Mouse (Mus musculus) intestine, postnatal 0 days (tissue): ENCODE measurements around the gene Crabp1. TPM values are rescaled to one million over a fixed set of nuclear protein-coding genes. Genes with fewer than 3 reads are reported as not detected.

Source experiments
- ATAC-seq: fragments of 200-750 bp; cut with Nextera tagmentation; 2 replicates; pipeline ENCODE4 v1.8.0; 2017; ENCODE audit warnings: mild to moderate bottlenecking, moderate TSS enrichment, moderate library complexity
- H3K27ac ChIP-seq: fragments of 300-500 bp; sonication (generic); 2 replicates; pipeline ENCODE4 v1.5.1; 2014; ENCODE audit warnings: mild to moderate bottlenecking, low read depth, low read length, moderate library complexity
- H3K27me3 ChIP-seq: fragments of 300-500 bp; sonication (generic); replicated peaks from 2 replicates; pipeline ENCODE4 v1.6.1; 2014; ENCODE audit warnings: low read length, mixed read lengths; ENCODE audit not compliant: control insufficient read depth, insufficient read depth
- H3K36me3 ChIP-seq: fragments of 300-500 bp; sonication (generic); 2 replicates; pipeline ENCODE4 v1.6.1; 2014; ENCODE audit warnings: mild to moderate bottlenecking, moderate library complexity; ENCODE audit not compliant: control insufficient read depth, insufficient read depth
- H3K4me1 ChIP-seq: fragments of 300-500 bp; sonication (generic); replicated peaks from 2 replicates; pipeline ENCODE4 v1.6.1; 2014; ENCODE audit warnings: antibody characterized with exemption, low read length, mixed read lengths; ENCODE audit not compliant: control insufficient read depth, insufficient read depth
- H3K4me2 ChIP-seq: fragments of 300-500 bp; sonication (generic); replicated peaks from 2 replicates; pipeline ENCODE4 v1.6.1; 2014; ENCODE audit warnings: low read depth, mild to moderate bottlenecking, moderate library complexity
- H3K4me3 ChIP-seq: fragments of 300-500 bp; sonication (generic); 2 replicates; pipeline ENCODE4 v1.5.1; 2014; ENCODE audit warnings: low read depth, low read length
- H3K9ac ChIP-seq: fragments of 300-500 bp; sonication (generic); 2 replicates; pipeline ENCODE4 v1.6.1; 2014; ENCODE audit warnings: mild to moderate bottlenecking, low read depth, low read length
- H3K9me3 ChIP-seq: fragments of 300-500 bp; sonication (generic); 2 replicates; pipeline ENCODE4 v1.6.1; 2016; ENCODE audit warnings: mixed run types; ENCODE audit not compliant: control insufficient read depth
- CTCF ChIP-seq: sonication (generic); IDR thresholded peaks from 2 replicates; pipeline ENCODE4 v1.5.1; 2016; ENCODE audit warnings: low read depth, mild to moderate bottlenecking, control low read depth, antibody characterized with exemption, moderate library complexity
- WGBS: fragments of 180-500 bp; shearing (Covaris S2); extraction: QIAGEN DNeasy Blood & Tissue Kit; methylation state at CpG from one replicate; pipeline ENCODE4 v1.1.7; 2014; 5-methylcytosine and 5-hydroxymethylcytosine counted together
- polyA plus RNA-seq: library from polyadenylated mRNA; unstranded; fragments of >200 nt; fragmentation: Nextera tagmentation; extraction: Ambion mirVana; gene quantifications from 2 replicates; pipeline ENCODE4 v1.2.1, GENCODE M21; 2015

Crabp1 gene
- polyA plus RNA-seq, 1 experiment from 2014 or later = 3.2 TPM

DNA sequence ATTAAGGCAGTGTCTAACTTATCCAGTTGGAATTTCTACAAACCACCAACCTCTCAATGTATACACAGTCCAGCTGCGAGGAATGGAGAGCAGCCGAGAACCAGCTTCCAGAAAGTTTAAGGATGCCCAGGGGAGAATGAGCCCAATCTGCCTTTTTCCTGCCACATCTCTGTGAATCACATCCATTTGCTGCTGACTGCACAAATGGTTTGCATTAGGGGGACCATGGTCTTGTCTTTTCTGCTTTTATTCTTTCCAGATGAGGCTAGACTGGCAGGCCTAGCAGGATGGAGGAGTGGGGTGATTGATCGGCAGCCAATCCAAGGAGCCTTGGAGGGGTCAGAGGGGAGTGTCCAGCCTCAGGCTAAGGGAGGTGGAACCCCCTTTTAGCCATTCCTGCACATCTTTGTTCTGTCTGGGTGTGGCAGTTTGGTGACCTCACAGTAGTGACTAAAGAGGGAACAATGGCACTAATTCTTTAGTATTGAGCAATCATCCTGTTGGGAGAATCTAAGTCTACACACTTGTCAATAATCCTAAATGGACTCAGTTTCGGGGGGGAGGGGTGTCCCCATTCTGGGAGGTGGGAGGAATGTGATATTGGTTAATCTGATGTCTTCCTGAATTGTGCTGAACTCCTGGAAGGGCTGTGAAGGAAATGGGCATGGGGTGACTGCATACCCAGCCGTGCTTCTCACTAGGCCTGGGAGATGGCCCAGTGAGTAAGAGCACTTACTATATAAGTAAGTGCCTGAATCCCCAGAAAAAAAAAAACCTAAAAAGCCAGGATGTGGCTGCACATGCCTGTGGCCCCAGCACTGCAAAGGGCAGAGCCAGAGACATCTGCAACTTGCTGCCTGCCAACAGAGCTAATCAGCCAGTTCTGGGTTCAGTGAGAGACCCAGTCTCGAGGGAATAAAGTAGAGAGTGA, 38.5 kb downstream of the Crabp1 start:
- no peak for ATAC-seq
- Histone ChIP-seq H3K9ac (no peak overlapping the region), H3K4me2 (no peak overlapping the region), H3K4me3 (no peak overlapping the region), H3K4me1 (no peaks in the 10 kb centered on the region), H3K36me3 (no peaks in the 10 kb centered on the region), H3K27me3 (no peaks in the 10 kb centered on the region), H3K27ac (no peak overlapping the region), H3K9me3 (no peaks in the 10 kb centered on the region)
- WGBS = 79% methylated on average over 6 of the region's 6 CpGs
- TF ChIP-seq CTCF = no peak

DNA sequence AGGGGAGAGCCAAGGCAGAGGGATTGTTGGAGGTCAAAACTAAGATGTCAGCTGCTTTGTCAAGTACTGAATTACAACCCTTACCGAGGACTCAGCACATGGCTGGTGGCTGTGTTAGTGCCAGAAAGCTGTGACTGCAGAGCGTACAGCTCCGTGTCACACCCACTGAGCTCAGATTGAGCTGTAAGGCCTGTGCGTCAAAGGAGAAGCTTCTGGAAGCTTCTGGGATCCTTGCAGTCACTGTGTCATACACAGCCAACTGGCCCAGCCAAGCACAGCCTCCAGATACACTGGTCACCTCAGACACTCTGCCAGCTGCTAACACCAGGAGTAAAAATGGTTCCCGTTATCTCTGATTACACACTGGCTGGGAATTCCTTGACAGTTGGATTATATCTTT, 39.8 kb downstream of the Crabp1 start:
- H3K4me3 ChIP-seq = no peak overlapping the region
- 72% methylated on average over 5 of the region's 5 CpGs for WGBS
- H3K36me3 ChIP-seq = no peaks in the 10 kb centered on the region
- H3K9me3 ChIP-seq = no peaks in the 10 kb centered on the region
- no peak overlapping the region for H3K27ac ChIP-seq
- no peak overlapping the region for H3K9ac ChIP-seq
- H3K4me1 ChIP-seq = no peaks in the 10 kb centered on the region
- ATAC-seq = no peak
- H3K4me2 ChIP-seq = no peak overlapping the region
- no peaks in the 10 kb centered on the region for H3K27me3 ChIP-seq
- no peak for TF ChIP-seq CTCF

DNA sequence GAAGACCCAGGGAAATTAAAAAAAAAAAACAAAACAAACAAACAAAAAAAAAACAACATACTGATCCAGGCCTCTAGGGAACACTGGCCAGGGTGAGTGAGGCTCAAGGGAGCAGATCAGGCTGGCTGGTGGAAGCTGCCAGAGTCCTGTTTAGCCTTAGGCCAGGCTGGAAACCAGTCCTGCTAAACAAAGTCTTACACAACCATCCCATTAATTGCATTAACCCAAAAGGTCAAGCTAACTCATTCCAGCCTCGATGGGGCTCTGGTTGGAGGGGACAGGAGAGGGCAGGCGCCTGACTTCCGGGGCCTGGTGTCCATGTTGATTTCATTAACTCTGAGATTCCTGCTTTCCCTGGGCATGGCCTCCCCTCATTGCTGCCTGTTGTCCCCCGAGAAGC, 43.2 kb downstream of the Crabp1 start:
- no peak for ATAC-seq
- WGBS = 67% methylated on average over 4 of the region's 4 CpGs
- no peaks in the 10 kb centered on the region for H3K9me3 ChIP-seq

DNA sequence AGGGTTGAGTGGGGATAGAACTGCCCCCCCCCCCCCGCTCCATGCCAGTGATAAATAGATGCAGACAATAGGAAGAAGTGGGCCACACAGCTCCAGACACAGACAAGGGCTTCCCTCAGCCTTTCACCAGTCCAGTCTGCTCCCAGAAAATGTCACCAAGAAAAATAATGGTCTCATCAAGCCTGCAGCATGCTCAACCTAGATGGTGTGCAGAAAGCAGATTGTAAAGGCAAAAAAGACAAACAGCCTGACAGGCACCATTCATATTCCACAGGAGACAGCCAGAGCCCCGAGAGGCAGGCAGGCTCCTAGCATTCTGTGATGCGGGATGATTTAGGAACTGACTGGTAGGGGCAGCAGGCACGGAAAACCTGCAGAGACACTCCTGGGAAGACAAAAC, 45.4 kb downstream of the Crabp1 start:
- H3K27ac ChIP-seq = no peak overlapping the region
- no peak overlapping the region for H3K9ac ChIP-seq
- 28% methylated on average over 4 of the region's 4 CpGs for WGBS
- H3K9me3 ChIP-seq = no peaks in the 10 kb centered on the region
- ATAC-seq = no peak
- H3K27me3 ChIP-seq = no peaks in the 10 kb centered on the region
- H3K4me2 ChIP-seq = no peak overlapping the region
- H3K36me3 ChIP-seq = no peaks in the 10 kb centered on the region
- no peaks in the 10 kb centered on the region for H3K4me1 ChIP-seq
- TF ChIP-seq CTCF = no peak
- no peak overlapping the region for H3K4me3 ChIP-seq

More for the DNA sequence above, 43.2 kb downstream of the Crabp1 start:
- H3K4me1 ChIP-seq = no peaks in the 10 kb centered on the region
- no peaks in the 10 kb centered on the region for H3K27me3 ChIP-seq
- no peak overlapping the region for H3K4me3 ChIP-seq
- H3K27ac ChIP-seq = no peak overlapping the region
- no peak overlapping the region for H3K4me2 ChIP-seq
- no peak overlapping the region for H3K9ac ChIP-seq
- no peak for TF ChIP-seq CTCF
- no peaks in the 10 kb centered on the region for H3K36me3 ChIP-seq

DNA sequence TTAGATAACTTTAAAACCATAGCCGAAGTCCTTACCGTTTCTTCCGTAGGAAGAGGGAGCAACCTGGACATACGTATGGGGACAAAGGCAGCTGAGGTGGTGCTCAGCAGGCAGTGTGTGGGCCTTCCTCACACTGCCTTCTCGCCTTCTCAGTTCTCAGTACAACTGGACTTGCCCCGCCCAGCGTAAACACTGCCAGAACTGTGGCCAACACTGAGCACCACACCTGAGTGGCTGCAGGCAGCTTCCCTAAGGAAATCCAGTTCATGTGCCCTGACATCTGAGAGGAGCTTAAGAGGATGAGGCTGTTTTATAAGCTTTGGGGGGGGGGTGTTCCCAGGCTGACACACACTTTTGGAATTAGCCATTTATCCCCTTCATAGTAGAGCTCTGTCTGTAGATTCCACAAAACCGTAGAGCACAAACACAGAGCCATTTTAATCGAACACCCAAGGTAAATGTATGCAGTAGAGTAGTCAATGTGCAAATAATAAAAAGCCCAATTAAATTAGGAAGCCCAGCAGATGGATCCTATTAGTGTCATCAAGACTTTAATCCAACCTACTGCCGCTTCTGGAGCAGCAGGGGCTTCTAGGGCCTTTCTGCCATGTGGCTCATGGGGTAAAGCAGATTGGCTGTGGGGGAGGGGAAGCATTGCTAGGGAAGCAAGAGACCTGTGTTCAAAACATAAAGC, 52.1 kb downstream of the Crabp1 start:
- no peak overlapping the region for H3K4me3 ChIP-seq
- no peak for ATAC-seq

DNA sequence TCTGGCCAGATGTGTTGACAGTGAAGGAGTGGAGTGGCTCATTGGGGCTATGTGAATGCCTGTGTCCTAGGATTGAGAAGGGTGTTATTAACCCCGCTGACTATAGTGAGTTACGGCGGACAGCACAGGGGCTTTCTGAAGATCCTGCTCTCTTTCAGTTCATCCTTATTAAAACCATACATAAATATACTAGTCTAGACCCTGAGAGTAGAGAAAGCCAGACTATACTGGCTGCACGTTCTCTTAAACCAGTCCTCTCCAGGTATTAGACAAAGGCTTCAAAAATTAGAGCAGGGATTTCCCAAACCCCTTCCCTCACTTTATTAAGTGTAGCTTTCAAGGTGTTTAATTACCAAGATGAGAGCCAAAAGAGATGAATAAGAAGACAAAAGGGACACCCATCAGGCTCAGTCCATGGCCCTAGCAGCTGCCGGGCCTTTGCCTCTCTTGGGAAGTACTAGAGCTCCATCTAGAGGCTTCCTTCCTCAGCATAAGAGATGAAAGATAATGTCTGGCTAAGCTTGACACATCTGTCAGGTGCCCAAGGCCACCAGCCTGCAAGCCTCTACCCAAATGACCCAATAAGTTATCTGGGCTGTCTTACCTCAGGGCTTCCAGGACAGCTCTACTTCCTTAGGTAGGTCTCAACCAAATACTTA, 57.0 kb downstream of the Crabp1 start:
- Histone ChIP-seq H3K9me3 (no peaks in the 10 kb centered on the region), H3K27me3 (no peaks in the 10 kb centered on the region), H3K4me3 (no peak overlapping the region), H3K36me3 (no peaks in the 10 kb centered on the region), H3K9ac (no peak overlapping the region), H3K27ac (no peak overlapping the region), H3K4me1 (no peaks in the 10 kb centered on the region), H3K4me2 (no peak overlapping the region)
- 66% methylated on average over 5 of the region's 5 CpGs for WGBS
- TF ChIP-seq CTCF = peak; percentile 89
- no peak for ATAC-seq

More for the DNA sequence above, 52.1 kb downstream of the Crabp1 start:
- Histone ChIP-seq H3K9ac (no peak overlapping the region), H3K4me1 (no peaks in the 10 kb centered on the region), H3K36me3 (no peaks in the 10 kb centered on the region), H3K27me3 (no peaks in the 10 kb centered on the region), H3K27ac (no peak overlapping the region), H3K9me3 (no peaks in the 10 kb centered on the region), H3K4me2 (no peak overlapping the region)
- 53% methylated on average over 10 of the region's 10 CpGs for WGBS
- TF ChIP-seq CTCF = no peak

Other genes starting within 250 kb of the Crabp1 start
- gene Sh2d7, start 225.8 kb upstream of the Crabp1 start, polyA plus RNA-seq = not detected in 2 replicates
- gene Cib2, start 204.5 kb upstream of the Crabp1 start, polyA plus RNA-seq = 3.7 and 4.4 TPM in 2 replicates
- gene Idh3a, start 178.4 kb upstream of the Crabp1 start, polyA plus RNA-seq = 131 and 137 TPM in 2 replicates
- 0.16 and 0.27 TPM in 2 replicates for gene Acsbg1, start 102.9 kb upstream of the Crabp1 start, polyA plus RNA-seq
- gene Dnaja4, start 65.9 kb upstream of the Crabp1 start, polyA plus RNA-seq = 3.4 and 4.0 TPM in 2 replicates
- 108 and 111 TPM in 2 replicates for gene Wdr61, start 30.2 kb upstream of the Crabp1 start, polyA plus RNA-seq
- 17.7 and 19.6 TPM in 2 replicates for gene Ireb2, start 99.0 kb downstream of the Crabp1 start, polyA plus RNA-seq
- gene Hykk, start 152.5 kb downstream of the Crabp1 start, polyA plus RNA-seq = 1.1 and 1.2 TPM in 2 replicates
- 239 and 257 TPM in 2 replicates for gene Psma4, start 186.0 kb downstream of the Crabp1 start, polyA plus RNA-seq
- 0.41 and 0.47 TPM in 2 replicates for gene AY074887, start 186.2 kb downstream of the Crabp1 start, polyA plus RNA-seq
- 1.0 and 1.3 TPM in 2 replicates for gene Chrna5, start 216.1 kb downstream of the Crabp1 start, polyA plus RNA-seq